Mouse (Mus musculus): ENCODE measurements around the gene Ubash3a. TPM values are rescaled to one million over a fixed set of nuclear protein-coding genes. Genes with fewer than 3 reads are reported as not detected.
A peak's percentile ranks its signal among the peaks of the same experiment; 100 is the strongest.

Gene Ubash3a
- polyA plus RNA-seq, 1 experiment from 2014 or later, result 0.49 TPM

- H3K36me3 ChIP-seq (ENCODE audit: control insufficient read depth, insufficient read depth, low read length), result no peaks in the 10 kb centered on the region
- H3K9ac ChIP-seq (replicated peaks; ENCODE audit: low read depth, low read length), result peak overlapping the region; percentile 29; the same call in 1 of the 2 replicates
- 24% methylated on average over 25 of the region's 25 CpGs for WGBS
- H3K4me2 ChIP-seq (replicated peaks; ENCODE audit: low read depth, low read length), result peak overlapping the region; percentile 96
- H3K4me1 ChIP-seq (ENCODE audit: control insufficient read depth, insufficient read depth, low read length), result peaks cover 11% of the 10 kb centered on the region; the same call in 1 of the 2 replicates
- H3K9me3 ChIP-seq (ENCODE audit: control insufficient read depth, low read depth, low read length), result no peaks in the 10 kb centered on the region
- H3K4me3 ChIP-seq (ENCODE audit: low read depth, low read length), result peak overlapping the region; percentile 50
- 0 out of 2 replicates have a peak, but pooled peaks cover 2% of the 10 kb centered on the region for H3K27me3 ChIP-seq (ENCODE audit: control insufficient read depth, insufficient read depth, low read length)
- ATAC-seq (ENCODE audit: insufficient number of reproducible peaks, insufficient read depth, low FRiP score, low read depth), result peak; percentile 10; the same call in 1 of the 2 replicates
- no peak overlapping the region for H3K27ac ChIP-seq (ENCODE audit: low read length)
Observed at GRCm38 (mm10) chr17:31295215-31295891, 87.7 kb downstream of the Ubash3a start.

- no peaks in the 10 kb centered on the region for H3K9me3 ChIP-seq (ENCODE audit: control insufficient read depth, low read depth, low read length)
- H3K27me3 ChIP-seq (ENCODE audit: control insufficient read depth, insufficient read depth, low read length), result 0 out of 2 replicates have a peak, but pooled peaks cover 2% of the 10 kb centered on the region
- peak overlapping the region; percentile 96 for H3K4me2 ChIP-seq (replicated peaks; ENCODE audit: low read depth, low read length)
- H3K4me1 ChIP-seq (ENCODE audit: control insufficient read depth, insufficient read depth, low read length), result peaks cover 11% of the 10 kb centered on the region; the same call in 1 of the 2 replicates
- H3K9ac ChIP-seq (replicated peaks; ENCODE audit: low read depth, low read length), result peak overlapping the region; percentile 29; the same call in 1 of the 2 replicates
- peak overlapping the region; percentile 56; the same call in 1 of the 2 replicates for H3K27ac ChIP-seq (ENCODE audit: low read length)
- under 1% methylated on average over 62 of the region's 68 CpGs for WGBS
- ATAC-seq (ENCODE audit: insufficient number of reproducible peaks, insufficient read depth, low FRiP score, low read depth), result peak; percentile 74
- H3K36me3 ChIP-seq (ENCODE audit: control insufficient read depth, insufficient read depth, low read length), result no peaks in the 10 kb centered on the region
- H3K4me3 ChIP-seq (ENCODE audit: low read depth, low read length), result peak overlapping the region; percentile 50
Observed at GRCm38 (mm10) chr17:31295892-31296781, 88.5 kb downstream of the Ubash3a start.

Other genes with a start within 250 kb of the Ubash3a start
- 5.9 and 6.6 TPM in 2 replicates for gene Abcg1, start 150.2 kb upstream of the Ubash3a start, polyA plus RNA-seq (2014; fragmentation: Nextera tagmentation; extraction: Ambion mirVana)
- gene Tff3, start 78.2 kb upstream of the Ubash3a start, polyA plus RNA-seq (2014; fragmentation: Nextera tagmentation; extraction: Ambion mirVana), result 21.9 and 22.6 TPM in 2 replicates
- gene Tff2, start 63.6 kb upstream of the Ubash3a start, polyA plus RNA-seq (2014; fragmentation: Nextera tagmentation; extraction: Ambion mirVana), result 17.7 and 18.5 TPM in 2 replicates
- gene Tff1, start 42.6 kb upstream of the Ubash3a start, polyA plus RNA-seq (2014; fragmentation: Nextera tagmentation; extraction: Ambion mirVana), result 83.1 and 87.0 TPM in 2 replicates
- 0.34 and 0.43 TPM in 2 replicates for gene Tmprss3, start 8.9 kb upstream of the Ubash3a start, polyA plus RNA-seq (2014; fragmentation: Nextera tagmentation; extraction: Ambion mirVana)
- 0.50 and 0.62 TPM in 2 replicates for gene Rsph1, start 69.5 kb downstream of the Ubash3a start, polyA plus RNA-seq (2014; fragmentation: Nextera tagmentation; extraction: Ambion mirVana)
- gene Slc37a1, start 78.9 kb downstream of the Ubash3a start, polyA plus RNA-seq (2014; fragmentation: Nextera tagmentation; extraction: Ambion mirVana), result 7.9 and 10.1 TPM in 2 replicates
- 39.6 and 42.8 TPM in 2 replicates for gene Pde9a, start 178.3 kb downstream of the Ubash3a start, polyA plus RNA-seq (2014; fragmentation: Nextera tagmentation; extraction: Ambion mirVana)

Measured in stomach, embryonic 14.5 days (tissue).